Mouse (Mus musculus): ENCODE data around the gene Glmp.
"Not testable (repeated sequence)": the region's sequence is repeated elsewhere in the genome, so short reads cannot be mapped to it uniquely, and the experiment has no call there.

The Glmp gene

DNA sequence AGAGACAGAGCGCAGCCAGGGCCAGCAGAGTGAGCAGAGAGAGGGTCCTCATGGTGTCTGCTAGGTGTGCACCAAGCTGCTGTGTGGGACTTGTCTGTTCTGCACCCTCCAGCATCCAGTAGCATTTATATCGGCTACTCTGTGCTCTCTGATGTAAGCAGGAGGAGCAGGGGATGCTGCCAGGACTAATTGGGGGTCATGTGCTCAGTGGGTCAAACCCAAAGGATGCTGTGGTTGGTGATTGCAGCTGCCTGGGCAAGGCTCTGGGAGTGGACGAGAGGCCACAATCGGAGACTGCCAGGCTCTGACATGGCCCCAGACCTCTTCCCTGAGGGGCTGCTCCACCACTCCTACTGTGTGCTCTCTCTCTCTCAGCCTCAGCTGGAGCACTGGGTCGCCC, 53.8 kb downstream of the Glmp start, which contains the start of gene Bglap2:
TSS of gene Bglap2 (minus strand) at position 101 of the 400 bp plus-strand sequence.
- DNase-seq, result not testable (repeated sequence)

Measured in thymus, adult 18-20 months (tissue).